Mouse (Mus musculus): ENCODE results near the gene Jdp2. TPM values are rescaled to one million over a fixed set of nuclear protein-coding genes. Genes with fewer than 3 reads are reported as not detected.

Gene Jdp2
- total and polyA plus RNA-seq, 2 experiments, result 1.1 to 1.6 TPM

DNA sequence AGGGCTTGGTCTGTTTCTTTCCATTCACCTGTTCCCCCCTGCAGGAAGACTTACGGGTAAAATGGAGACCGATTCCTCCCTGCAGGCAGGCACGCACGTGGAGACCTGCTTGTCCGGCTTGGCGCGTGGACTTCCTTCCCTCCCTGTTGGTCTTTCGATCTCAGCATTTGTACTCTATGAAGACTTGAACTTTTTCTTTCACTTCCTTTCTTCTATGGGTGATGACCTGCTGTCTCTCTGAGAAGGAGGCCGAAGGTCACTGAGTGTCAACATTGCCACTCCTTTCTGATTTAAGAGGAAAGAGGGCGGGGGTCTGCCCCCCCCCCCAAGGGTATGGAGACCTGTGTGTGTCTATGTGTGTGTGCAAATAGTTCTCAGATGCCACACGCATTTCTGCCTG, 774 bp upstream of the Jdp2 start:
- H3K4me1 ChIP-seq (ENCODE audit: control insufficient read depth, insufficient read depth, low read length), result peaks cover 2% of the 10 kb centered on the region
- no peak overlapping the region for H3K4me3 ChIP-seq (ENCODE audit: insufficient read depth, low read depth, low read length)
- no peak for TF ChIP-seq CTCF (IDR thresholded peaks at IDR 0.05; ENCODE audit: low read depth, low read length)
- TF ChIP-seq POLR2A (IDR thresholded peaks at IDR 0.05; ENCODE audit: extremely low read depth, insufficient read depth, low read length), result no peak
- WGBS, result 59% methylated on average over 11 of the region's 11 CpGs
- DNase-seq (ENCODE audit: extremely low read depth, low read depth, low spot score), result peak; percentile 37
- H3K27ac ChIP-seq (replicated peaks; ENCODE audit: insufficient read depth, low read depth, low read length), result peak overlapping the region; percentile 9
- no peaks in the 10 kb centered on the region for H3K27me3 ChIP-seq (ENCODE audit: control insufficient read depth, insufficient read depth, low read length)
- H3K36me3 ChIP-seq (ENCODE audit: control insufficient read depth, insufficient read depth, low read length), result no peaks in the 10 kb centered on the region
- no peak overlapping the region for H3K9ac ChIP-seq (ENCODE audit: low read depth, low read length)
- no peaks in the 10 kb centered on the region for H3K79me2 ChIP-seq (ENCODE audit: control insufficient read depth, insufficient read depth, low read length)

DNA sequence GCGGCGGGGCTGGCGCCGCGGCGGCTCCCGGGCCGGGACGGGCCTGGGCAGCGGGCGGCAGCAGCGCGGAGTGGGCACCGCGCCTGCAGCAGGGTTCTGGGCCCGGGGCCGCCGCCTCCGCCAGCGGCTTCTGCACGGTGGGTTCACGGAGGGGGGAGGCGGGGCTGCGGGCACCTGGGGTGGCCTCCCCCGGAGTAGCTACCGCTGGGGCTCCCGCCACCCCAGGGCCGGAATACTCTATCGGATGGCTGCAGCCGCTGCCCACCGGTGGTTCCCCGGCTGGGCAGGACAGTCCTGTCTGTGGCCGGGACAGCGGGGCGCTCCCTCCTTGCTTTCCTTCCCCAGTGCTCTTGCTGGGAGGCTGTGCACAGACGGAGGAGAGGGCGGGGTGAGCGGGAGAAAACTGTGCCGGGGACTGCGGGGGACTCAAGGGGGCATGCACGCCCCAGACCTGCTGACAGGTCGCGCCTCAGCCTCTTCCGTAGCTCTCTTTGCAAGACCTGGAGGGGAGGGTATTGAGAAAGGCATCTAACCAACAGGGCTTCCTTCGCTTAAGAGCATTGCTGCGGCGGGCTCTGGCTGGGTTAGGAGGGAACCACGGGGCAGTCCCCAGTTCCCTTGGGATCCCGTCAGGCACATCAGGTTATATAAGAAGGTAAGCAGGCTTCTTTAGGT, 788 bp downstream of the Jdp2 start:
- DNase-seq (ENCODE audit: extremely low read depth, low read depth, low spot score), result no peak
- H3K79me2 ChIP-seq (ENCODE audit: control insufficient read depth, insufficient read depth, low read length), result no peaks in the 10 kb centered on the region
- peak overlapping the region; percentile 73 for H3K9ac ChIP-seq (ENCODE audit: low read depth, low read length)

GRCm38 (mm10) chr12:85600637-85601036, 1.8 kb downstream of the Jdp2 start:
- Histone ChIP-seq H3K79me2 (ENCODE audit: control insufficient read depth, insufficient read depth, low read length) (no peaks in the 10 kb centered on the region), H3K36me3 (ENCODE audit: control insufficient read depth, insufficient read depth, low read length) (no peaks in the 10 kb centered on the region), H3K27me3 (ENCODE audit: control insufficient read depth, insufficient read depth, low read length) (no peaks in the 10 kb centered on the region), H3K9ac (ENCODE audit: low read depth, low read length) (peak overlapping the region; percentile 32; the same call in 1 of the 2 replicates), H3K27ac (replicated peaks; ENCODE audit: insufficient read depth, low read depth, low read length) (no peak overlapping the region), H3K4me1 (ENCODE audit: control insufficient read depth, insufficient read depth, low read length) (peaks cover 4% of the 10 kb centered on the region), H3K4me3 (ENCODE audit: insufficient read depth, low read depth, low read length) (peak overlapping the region; percentile 71; the same call in 1 of the 2 replicates)
- no peak for DNase-seq (ENCODE audit: extremely low read depth, low read depth, low spot score)
- TF ChIP-seq CTCF (IDR thresholded peaks at IDR 0.05; ENCODE audit: low read depth, low read length) (no peak), POLR2A (IDR thresholded peaks at IDR 0.05; ENCODE audit: extremely low read depth, insufficient read depth, low read length) (no peak)
- WGBS, result 56% methylated on average over 7 of the region's 7 CpGs

More for the DNA sequence above, 788 bp downstream of the Jdp2 start:
- TF ChIP-seq CTCF (IDR thresholded peaks at IDR 0.05; ENCODE audit: low read depth, low read length) (no peak), POLR2A (IDR thresholded peaks at IDR 0.05; ENCODE audit: extremely low read depth, insufficient read depth, low read length) (no peak)
- Histone ChIP-seq H3K27me3 (ENCODE audit: control insufficient read depth, insufficient read depth, low read length) (no peaks in the 10 kb centered on the region), H3K27ac (replicated peaks; ENCODE audit: insufficient read depth, low read depth, low read length) (no peak overlapping the region), H3K36me3 (ENCODE audit: control insufficient read depth, insufficient read depth, low read length) (no peaks in the 10 kb centered on the region), H3K4me3 (ENCODE audit: insufficient read depth, low read depth, low read length) (peak overlapping the region; percentile 71), H3K4me1 (ENCODE audit: control insufficient read depth, insufficient read depth, low read length) (peaks cover 4% of the 10 kb centered on the region)
- 5% methylated on average over 44 of the region's 49 CpGs for WGBS

GRCm38 (mm10) chr12:85601531-85601930, 2.7 kb downstream of the Jdp2 start:
- 84% methylated on average over 6 of the region's 6 CpGs for WGBS

DNA sequence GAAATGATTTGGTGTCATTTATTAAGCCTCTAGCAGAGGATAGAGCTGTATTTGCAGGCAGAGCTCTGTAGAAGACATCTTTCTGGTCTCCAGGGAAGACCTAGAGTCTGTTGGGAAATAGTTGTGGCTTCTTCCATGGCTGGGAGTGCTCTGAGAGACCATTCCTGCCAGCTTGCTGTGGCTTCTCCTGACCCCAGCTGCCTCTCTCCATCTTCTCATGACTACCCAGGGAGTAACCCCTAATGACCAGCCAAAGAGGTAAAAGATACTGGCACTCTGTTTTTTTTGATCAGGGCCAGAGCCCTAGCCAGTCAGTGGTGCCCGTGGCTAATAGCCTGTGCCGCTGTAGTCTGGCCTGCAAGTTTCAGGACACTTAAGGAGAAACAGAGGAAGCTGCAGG, 3.3 kb downstream of the Jdp2 start:
- WGBS, result 84% methylated on average over 2 of the region's 2 CpGs
- DNase-seq (ENCODE audit: extremely low read depth, low read depth, low spot score), result no peak
- Histone ChIP-seq H3K79me2 (ENCODE audit: control insufficient read depth, insufficient read depth, low read length) (no peaks in the 10 kb centered on the region), H3K4me1 (ENCODE audit: control insufficient read depth, insufficient read depth, low read length) (peaks cover 4% of the 10 kb centered on the region), H3K27ac (replicated peaks; ENCODE audit: insufficient read depth, low read depth, low read length) (no peak overlapping the region), H3K4me3 (ENCODE audit: insufficient read depth, low read depth, low read length) (no peak overlapping the region), H3K36me3 (ENCODE audit: control insufficient read depth, insufficient read depth, low read length) (no peaks in the 10 kb centered on the region), H3K9ac (ENCODE audit: low read depth, low read length) (no peak overlapping the region), H3K27me3 (ENCODE audit: control insufficient read depth, insufficient read depth, low read length) (no peaks in the 10 kb centered on the region)
- TF ChIP-seq POLR2A (IDR thresholded peaks at IDR 0.05; ENCODE audit: extremely low read depth, insufficient read depth, low read length), result no peak
- no peak for TF ChIP-seq CTCF (IDR thresholded peaks at IDR 0.05; ENCODE audit: low read depth, low read length)

More at GRCm38 (mm10) chr12:85601531-85601930, 2.7 kb downstream of the Jdp2 start:
- Histone ChIP-seq H3K27ac (replicated peaks; ENCODE audit: insufficient read depth, low read depth, low read length) (no peak overlapping the region), H3K4me3 (ENCODE audit: insufficient read depth, low read depth, low read length) (no peak overlapping the region), H3K79me2 (ENCODE audit: control insufficient read depth, insufficient read depth, low read length) (no peaks in the 10 kb centered on the region), H3K9ac (ENCODE audit: low read depth, low read length) (no peak overlapping the region), H3K27me3 (ENCODE audit: control insufficient read depth, insufficient read depth, low read length) (no peaks in the 10 kb centered on the region), H3K36me3 (ENCODE audit: control insufficient read depth, insufficient read depth, low read length) (no peaks in the 10 kb centered on the region), H3K4me1 (ENCODE audit: control insufficient read depth, insufficient read depth, low read length) (peaks cover 4% of the 10 kb centered on the region)
- no peak for TF ChIP-seq CTCF (IDR thresholded peaks at IDR 0.05; ENCODE audit: low read depth, low read length)
- TF ChIP-seq POLR2A (IDR thresholded peaks at IDR 0.05; ENCODE audit: extremely low read depth, insufficient read depth, low read length), result no peak
- no peak for DNase-seq (ENCODE audit: extremely low read depth, low read depth, low spot score)

DNA sequence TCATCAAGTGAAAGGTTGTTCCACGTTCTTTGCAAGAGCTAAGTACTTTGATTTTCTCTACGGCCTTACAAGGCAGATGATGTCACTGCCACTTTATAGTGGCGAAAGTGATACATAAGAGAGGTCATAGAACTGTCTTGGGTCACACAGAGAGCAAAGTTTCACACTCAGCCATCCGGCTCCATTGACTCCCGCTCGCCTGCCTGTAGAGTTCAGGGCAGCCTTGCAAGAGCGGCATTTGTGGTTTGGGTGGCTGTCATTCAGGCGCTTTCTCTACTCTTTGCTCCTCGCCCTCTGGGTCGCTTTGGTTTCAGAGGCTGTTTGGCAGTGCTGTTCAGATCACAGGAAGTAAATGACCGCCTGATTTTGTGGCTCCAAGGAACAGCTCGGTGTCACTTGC, 4.0 kb downstream of the Jdp2 start:
- no peaks in the 10 kb centered on the region for H3K27me3 ChIP-seq (ENCODE audit: control insufficient read depth, insufficient read depth, low read length)
- no peaks in the 10 kb centered on the region for H3K79me2 ChIP-seq (ENCODE audit: control insufficient read depth, insufficient read depth, low read length)

More for the DNA sequence above, 4.0 kb downstream of the Jdp2 start:
- H3K4me3 ChIP-seq (ENCODE audit: insufficient read depth, low read depth, low read length), result no peak overlapping the region
- H3K4me1 ChIP-seq (ENCODE audit: control insufficient read depth, insufficient read depth, low read length), result peaks cover 4% of the 10 kb centered on the region
- 73% methylated on average over 12 of the region's 12 CpGs for WGBS
- no peak overlapping the region for H3K9ac ChIP-seq (ENCODE audit: low read depth, low read length)
- DNase-seq (ENCODE audit: extremely low read depth, low read depth, low spot score), result no peak
- no peaks in the 10 kb centered on the region for H3K36me3 ChIP-seq (ENCODE audit: control insufficient read depth, insufficient read depth, low read length)
- no peak overlapping the region for H3K27ac ChIP-seq (replicated peaks; ENCODE audit: insufficient read depth, low read depth, low read length)
- TF ChIP-seq CTCF (IDR thresholded peaks at IDR 0.05; ENCODE audit: low read depth, low read length), result no peak
- TF ChIP-seq POLR2A (IDR thresholded peaks at IDR 0.05; ENCODE audit: extremely low read depth, insufficient read depth, low read length), result no peak

All from liver, adult 2 months (tissue).